Mouse (Mus musculus) embryo, embryonic 9.5 days (tissue): ENCODE results near the gene Retreg3.

Source experiments
- DNase-seq: peaks from one replicate; pipeline ENCODE4 v3.0.0-alpha.2; 2017; ENCODE audit errors: extremely low spot score

Retreg3 gene

DNA sequence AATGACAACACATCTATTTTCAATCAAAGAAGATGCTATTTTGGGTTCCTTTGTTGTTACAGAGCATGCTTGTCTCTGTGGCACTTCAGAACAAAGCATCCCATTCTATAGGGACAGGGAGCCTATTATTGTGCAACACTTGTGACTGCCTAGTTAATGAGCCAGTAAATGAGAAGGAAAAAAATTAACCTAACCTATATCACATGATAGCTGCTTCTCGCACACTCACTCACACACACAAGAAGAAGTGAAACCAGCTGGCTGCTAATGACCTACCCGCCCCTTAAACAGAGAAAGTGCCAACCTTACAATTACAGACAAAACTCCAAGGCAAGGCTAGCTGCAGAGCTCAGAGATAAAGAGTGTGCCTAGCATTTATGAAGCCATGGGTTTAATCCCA lies 4.1 kb downstream of the Retreg3 start:
- DNase-seq, result no peak

DNA sequence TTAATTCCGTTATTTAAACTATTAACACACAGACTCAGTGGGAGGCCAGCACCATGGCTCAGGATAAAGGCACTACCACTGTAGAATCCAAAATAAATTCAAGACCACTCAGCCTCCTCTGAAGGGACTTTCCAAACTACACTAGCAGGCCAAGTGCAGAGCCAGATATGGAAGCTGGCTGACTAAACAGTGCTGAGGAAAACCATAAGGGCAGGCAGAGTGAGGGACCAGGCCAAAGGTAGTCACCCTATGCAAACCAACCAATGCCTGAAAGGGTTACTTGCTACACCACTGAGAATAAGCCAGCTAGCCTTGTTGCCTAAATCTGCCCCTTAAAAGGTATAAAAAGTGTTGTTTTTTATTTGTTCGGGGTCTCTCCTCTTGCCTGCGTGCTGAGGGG lies 7.5 kb downstream of the Retreg3 start:
- DNase-seq, result no peak

DNA sequence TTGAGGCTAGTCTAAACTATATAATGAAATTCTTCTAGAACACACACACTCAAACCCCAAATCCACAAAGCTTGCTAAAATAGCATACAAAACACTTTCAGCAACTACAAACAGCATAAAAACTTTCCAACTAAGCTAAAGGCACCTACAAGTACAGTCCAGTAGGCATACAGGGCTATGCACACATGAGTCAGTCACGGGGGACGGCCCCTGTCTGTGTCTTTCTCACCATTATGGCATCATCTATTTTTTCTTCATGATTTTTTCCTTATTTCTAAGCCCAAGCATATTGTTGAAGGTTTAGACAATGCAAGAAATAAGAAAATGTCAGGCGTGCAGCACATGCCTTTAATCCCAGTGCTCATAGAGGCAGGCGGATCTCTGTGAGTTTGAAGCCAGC lies 8.5 kb downstream of the Retreg3 start:
- DNase-seq, result no peak

DNA sequence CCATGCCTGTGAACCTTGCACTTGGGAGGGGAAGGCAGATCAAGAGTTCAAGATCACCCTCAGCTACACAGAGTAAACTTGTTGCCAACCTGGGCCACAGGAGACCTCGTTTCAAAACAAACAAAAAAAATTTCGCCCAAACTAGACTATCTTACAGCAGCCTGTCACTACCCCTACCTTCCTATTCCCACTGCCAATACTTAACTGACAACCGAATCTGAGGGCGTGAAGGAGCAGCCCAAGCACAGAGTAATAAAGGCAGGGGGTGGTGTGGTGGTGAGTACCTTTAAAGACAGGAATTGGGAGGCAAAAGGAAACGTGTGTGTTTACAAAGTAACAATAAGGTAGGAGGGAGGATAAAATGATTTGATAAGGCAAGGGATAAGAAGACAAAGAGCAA lies 9.0 kb downstream of the Retreg3 start:
- no peak for DNase-seq

DNA sequence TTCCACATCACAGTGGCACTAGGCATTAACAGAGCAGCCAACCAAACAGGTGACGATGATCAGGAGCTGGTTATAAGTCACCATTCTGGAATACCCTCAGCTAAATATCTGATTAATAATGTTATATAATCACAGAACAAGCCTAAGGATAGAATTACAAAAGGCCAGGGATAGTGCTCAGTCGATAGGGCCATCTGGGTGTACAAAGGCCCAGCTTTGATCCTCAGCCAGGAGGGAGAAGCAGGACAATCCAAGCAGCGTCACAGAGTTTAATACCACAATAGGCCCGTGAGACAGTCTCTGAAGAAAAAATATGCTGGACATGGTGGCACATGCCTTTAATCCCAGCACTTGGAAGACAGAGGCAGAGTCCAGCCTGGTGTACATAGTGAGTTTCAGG lies 10.3 kb downstream of the Retreg3 start:
- DNase-seq, result no peak

DNA sequence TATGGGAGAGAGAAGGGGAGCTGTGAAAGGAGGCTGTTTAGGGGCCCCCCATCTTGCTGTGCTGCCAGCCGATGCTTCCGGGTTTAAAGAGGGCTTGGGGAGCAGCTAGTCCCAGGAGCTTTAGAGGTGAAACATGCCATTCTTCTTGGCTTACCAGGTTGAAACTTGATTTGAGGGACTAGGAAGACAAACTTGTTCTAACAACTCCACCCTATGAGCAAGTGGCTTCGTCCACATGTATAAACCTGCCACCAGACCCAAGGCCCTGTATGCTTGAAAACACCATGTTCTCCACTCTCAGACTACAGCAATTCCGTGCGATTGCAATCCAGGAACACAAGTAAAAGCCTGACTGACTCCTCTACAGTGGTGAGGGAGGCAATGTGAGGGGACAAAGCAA lies 16.7 kb downstream of the Retreg3 start:
- DNase-seq, result no peak

DNA sequence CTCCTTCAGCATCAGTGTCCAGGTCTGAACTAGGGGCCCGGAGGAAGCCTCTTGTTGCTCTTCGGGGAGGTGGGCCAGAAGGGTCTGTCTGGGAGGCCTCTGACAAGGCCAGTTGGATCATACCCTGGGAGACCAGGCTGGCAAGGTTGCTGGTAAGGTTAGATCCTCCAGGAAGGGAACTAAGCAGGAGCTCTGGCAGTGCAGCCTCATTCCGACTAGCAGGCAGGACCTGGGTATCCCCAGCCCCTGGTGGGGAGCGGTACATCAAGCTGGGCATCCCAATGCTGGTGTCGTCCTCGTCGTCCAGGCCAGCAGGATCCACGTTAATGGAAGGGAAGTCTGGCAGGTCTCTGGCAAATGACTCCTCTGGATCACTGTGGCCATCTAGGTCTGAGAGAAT lies 21.5 kb downstream of the Retreg3 start:
- DNase-seq, result no peak

DNA sequence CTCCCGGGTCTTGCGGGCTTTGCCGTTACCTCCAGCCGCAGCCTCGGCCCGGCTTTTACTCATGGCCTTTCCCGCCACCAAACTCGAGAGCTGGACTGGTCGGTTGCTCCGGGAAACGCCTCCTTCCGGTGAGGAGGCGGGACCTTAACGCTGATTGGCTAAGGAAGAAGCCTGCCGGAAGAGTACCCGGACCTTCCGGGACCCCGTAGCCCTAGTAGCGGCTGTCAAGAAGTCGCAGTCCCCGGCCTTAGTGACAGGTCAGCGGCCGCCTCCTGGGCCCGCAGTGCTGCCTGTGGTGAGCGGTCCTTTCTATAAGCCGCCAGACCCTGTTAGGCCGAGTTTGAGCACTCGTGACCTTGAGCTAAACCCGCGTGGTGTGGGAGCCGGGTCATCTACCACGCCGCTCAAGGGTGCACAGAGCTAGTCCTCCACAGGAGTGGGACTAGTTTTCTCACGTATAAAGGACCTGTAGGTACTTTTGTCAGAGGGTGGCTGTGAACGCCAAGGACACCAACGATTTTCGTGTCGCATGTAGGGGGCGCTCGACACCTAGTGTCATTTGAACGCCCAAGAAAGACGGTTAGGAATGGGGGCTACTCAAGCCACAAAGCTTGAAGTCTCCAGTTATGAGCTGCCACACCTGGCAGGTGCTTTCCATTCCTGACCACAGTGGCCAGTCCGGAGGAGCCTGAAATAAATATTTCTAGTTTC lies 24.2 kb downstream of the Retreg3 start, which contains the start of gene Psmc3ip:
Psmc3ip (minus strand) TSS at position 123 of the 711 bp plus-strand sequence.
- DNase-seq, result peak; percentile 92

DNA sequence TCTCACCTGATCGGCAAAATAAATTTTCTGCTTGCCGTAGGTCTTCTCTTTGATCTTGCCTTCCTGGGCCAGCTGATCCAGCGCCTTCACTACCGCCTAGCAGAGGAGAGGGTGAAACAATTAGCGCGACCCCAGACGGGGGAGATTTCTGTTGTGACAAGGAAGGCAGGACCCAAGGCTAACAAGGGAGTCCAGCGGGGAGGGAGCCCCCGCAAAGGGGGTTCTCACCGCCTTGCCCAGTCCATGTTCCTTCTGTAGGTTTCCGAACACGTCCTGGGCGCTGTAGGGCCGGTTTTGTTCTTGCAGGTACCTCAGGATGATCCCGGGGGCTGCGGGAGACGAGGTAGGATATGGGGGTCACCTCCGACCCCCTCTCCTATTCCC lies 24.8 kb downstream of the Retreg3 start:
- DNase-seq, result no peak

DNA sequence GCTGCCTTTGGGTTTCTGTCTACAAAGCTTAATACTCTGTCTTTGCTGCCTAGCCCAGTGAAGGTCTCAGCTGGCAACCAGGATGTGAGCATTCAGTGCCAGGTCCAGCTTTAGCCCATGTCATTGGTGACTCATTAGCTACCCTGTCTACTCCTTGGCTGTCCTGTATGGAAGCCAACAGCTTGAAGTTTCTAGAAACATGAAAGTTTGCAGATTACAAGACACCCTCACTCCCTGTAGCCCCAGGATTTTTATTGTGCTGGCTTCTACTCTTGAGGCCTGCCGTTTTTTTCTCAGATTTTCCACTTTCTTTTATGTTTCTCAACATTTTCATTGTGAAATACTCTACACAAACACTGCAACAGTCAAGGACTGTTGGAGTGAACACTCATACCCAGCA lies 29.8 kb downstream of the Retreg3 start:
- no peak for DNase-seq

DNA sequence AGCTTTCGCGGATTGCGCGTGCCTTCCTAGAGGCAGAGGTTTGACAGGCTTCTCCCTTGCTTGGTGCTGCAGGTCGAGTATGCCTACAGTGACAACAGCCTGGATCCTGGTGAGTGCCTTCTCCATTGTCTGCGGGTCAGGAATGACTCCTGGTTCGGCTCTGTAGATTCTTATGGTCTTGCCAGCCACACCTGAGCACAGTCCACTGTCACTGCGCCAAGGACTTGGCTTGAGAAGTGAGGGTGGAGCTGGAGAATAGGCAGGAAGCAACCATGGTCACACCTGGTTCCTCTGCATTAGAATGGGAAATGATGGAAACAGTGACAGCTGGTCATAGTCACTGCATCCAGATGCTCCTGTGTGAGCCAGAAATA lies 32.0 kb downstream of the Retreg3 start:
- DNase-seq, result no peak

DNA sequence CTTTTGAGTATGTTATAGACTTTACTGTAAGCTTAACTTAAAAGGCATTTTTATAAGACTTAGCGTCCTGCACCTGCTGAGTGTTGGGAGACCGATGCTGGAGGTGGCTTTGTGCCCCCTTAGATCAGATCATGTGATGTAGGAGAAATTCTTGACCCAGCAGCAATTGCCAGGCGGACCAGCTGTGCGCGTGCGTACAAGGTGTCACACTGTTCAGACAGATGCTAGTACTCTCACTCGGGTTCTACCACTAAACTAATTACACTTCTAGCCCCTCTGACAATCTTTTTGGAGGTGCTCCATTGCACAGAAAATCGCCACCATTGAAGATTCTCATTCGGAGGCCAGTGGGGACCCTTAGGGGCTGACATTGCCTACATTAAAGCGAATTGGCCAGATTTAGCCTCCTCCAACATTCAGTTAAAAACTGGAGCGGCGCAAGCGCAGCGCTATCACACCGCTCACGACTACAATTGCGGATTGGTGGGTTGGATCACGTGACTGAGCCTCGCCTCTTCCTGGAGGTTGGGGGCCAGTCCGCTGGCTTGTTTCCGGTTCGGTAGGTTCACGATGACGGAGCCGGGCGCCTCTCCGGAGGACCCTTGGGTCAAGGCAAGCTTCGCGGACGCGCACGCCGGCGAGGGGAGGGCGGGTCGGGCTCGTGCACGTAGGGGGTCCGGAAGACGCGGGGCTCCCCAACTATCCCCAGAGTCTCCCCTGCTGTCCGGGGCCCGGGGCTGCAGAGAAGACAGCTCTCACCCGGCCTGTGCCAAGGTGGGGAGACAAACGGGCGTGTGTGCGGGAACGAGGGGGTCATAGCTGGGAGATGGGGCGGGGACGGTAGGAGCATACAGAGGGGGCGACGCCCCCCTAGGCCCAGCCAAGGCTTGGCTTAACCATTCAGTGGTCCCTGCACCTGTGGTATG lies 32.7 kb downstream of the Retreg3 start, which contains the start of gene Mlx:
Mlx (plus strand) TSS at position 522 of the 926 bp plus-strand sequence.
- peak; percentile 87 for DNase-seq

DNA sequence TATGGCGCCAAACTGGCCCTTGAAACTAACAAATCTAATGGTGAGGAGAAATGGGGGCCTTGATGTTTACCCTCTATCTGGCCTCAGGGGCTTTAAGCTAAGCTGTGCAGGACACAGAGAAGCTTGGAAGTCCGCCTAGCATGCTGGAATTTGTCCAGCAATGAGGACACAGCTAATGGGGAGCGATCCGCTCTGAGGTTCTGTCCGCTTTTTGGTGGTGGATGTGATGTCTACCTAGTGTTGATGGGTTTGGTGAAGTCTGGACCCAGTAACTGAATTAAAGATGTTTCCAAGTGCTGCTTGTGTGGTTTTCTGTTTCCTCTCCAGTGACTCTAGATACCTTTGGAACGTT lies 33.4 kb downstream of the Retreg3 start:
- no peak for DNase-seq

DNA sequence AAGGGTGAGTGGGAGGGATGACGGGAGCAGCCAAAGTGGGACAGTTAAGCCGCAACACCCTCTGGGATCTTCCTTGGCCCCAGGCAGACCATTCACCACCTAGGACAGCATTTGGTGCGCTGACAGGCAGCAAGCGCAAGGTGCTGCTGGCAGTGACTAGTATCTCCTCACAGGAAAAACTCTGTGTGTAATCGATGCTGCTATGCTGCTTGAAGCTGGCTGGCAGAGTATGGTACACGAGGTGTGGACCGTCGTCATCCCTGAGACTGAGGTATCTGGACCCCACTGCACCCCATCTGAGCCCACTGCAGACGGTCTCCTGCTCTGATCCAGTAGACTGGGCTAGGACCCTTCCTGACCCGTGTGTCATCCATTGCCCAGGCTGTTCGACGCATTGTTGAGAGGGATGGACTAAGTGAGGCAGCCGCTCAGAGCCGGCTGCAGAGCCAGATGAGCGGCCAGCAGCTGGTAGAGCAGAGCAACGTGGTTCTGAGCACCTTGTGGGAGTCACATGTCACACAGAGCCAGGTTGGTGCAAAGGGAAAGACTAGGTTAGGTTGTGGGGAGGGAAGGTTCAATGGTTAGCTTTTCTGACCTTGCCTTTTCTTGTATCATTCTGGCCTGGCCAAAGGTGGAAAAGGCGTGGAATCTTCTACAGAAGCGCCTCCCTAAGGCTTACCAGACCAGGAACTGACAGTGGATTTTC lies 33.9 kb downstream of the Retreg3 start:
- no peak for DNase-seq

DNA sequence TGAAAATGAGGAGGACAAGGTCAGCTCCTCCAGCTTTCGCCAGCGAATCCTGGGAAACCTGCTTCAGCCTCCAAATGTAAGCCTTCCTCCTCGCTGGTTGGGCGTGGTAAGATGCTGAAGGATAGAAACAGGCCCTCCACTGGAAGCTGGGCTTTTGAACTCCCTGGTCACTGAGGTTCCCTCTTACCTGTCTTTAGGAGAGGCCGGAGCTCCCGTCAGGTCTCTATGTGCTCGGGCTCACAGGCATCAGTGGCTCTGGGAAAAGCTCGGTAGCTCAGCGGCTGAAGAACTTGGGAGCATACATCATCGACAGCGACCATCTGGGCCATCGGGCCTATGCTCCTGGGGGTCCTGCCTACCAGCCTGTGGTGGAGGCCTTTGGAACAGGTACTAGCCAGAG lies 34.9 kb downstream of the Retreg3 start:
- DNase-seq, result no peak

DNA sequence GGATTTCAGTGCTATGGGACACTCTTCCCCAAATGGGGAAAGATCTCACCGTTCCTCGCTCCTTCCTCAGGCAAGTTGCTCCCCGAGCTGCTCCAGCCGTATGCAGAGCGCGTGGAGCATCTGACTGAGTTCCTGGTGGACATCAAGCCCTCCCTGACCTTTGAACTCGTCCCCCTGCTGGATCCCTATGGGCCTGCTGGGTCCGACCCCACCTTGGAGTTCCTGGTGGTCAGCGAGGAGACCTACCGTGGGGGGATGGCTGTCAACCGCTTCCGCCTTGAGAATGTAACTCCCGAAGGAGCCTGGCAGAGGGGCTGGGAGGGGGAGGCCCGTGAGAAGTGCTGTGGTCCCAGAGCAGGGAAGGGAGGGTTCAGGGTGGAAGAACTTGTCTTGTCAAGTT lies 35.4 kb downstream of the Retreg3 start:
- DNase-seq, result no peak

DNA sequence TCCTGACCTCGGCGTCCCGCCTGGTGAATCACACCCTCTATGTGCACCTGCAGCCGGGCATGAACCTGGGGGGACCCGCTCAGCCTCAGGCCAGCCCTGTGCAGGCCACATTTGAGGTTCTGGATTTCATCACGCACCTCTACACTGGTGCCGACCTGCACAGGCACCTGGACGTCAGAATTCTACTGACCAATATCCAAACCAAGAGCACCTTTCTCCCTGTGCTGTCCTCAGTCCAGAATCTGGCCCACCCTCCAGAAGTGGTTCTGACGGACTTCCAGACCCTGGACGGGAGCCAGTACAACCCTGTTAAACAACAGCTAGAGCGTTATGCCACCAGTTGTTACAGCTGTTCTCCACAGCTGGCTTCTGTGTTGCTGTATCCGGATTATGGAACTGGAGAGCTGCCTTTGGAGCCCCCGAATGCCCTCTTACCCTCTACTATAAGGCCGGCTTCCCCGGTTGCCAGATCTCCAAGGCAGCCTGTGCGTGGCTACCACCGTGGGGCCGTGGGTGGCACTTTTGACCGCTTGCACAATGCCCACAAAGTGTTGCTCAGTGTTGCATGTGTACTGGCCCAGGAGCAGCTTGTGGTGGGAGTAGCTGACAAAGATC lies 36.5 kb downstream of the Retreg3 start:
- no peak for DNase-seq

DNA sequence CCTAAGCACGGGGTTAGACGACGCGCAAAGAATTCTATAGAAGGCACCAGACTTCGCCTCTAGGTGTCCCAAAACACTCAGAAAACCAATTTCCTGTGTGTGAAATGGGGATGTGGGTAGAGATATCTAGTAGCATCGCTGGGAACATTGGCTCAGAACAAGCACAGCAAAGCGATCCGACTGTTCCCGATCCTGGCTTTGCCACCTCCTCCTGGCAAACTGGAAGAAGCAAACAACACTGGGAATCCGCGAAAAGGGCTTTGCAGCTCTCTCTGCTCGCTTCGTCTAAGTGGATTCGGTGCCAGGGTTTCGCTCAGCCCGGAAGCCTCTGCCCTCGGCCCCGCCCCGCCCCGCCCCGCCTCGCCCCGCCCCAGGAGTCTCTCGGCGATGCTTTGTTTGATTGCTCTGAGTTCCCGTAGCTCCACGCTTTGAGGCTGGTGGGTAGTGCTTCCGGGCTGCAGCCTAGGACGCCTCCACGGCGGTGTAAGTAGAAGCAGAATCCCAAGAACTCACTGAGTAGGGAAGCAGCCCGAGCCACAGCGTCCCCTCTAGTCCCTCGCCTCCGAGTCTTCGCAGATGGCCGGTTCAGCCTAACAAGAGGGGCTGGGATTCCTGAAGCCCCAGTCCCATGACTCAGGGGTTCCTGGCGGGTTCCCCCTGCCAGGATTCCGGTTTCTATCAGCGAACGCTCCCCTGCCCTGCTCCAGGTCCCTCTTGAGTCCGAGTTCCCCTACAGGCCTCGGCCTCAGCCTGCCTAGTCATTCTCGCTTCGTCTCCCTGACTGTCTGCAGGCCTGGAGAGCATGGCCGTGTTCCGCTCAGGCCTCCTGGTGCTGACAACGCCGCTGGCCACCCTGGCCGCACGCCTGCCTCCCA lies 37.2 kb downstream of the Retreg3 start, which contains the start of gene Coasy:
Coasy (plus strand) TSS at position 358 of the 875 bp plus-strand sequence.
- peak; percentile 95 for DNase-seq

DNA sequence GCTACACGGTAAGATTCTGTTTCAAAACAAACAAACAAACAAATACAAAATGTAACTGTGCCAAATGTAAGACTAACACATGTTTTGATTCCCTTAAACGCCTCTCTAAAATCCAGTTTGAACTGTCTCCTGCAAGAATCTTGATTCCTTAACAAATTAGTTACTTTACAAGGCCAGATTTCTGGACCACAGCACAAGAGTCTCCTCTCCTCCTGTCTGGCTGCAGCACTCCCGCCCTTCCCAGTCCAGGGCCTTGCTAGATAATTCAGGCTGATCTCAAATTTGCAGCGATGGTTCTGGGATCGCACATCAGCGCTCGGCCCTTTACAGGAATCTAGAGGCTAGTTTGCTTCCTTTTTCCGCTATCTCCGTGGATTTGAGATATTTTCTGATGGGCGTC lies 38.0 kb downstream of the Retreg3 start:
- DNase-seq, result no peak

DNA sequence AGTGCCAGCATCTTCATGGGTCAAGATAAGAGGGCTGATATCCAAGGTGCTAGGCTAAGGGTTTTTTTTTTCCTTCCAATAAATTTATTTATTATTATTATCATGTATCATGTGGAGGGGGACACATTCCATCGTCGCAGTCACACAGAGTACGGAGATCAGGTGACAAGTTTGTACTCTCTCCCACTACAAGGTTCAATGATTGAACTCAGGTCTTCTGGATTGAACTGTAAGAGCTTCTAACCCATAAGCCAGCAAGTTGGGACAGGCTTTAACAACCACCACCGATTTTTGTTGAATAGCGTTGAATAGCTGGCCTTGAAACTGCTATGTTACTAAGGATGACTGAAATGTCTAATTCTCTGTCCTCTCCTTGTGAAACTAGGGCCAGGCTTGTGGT lies 39.3 kb downstream of the Retreg3 start:
- no peak for DNase-seq

DNA sequence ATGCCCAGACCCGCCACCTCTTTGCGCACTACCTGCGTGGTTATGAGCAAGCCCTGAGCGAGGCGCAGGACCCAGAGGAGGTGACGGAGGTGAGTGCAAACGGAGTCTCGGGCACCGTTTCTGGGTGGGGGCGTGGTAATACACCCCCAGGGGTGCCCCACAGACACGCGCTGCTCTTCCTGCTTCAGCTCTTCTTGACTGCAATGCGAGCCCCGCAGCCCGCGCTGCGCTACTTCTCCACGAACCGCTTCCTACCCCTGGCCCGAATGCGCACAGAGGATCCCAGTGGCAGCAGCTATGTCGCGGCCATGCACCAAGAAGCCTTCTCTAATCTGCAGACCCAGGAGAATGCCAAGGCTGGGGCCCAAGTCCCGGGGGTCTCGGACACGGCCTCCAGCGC lies 39.9 kb downstream of the Retreg3 start:
- no peak for DNase-seq
